Mouse (Mus musculus): Measurements from ENCODE around the gene Unc79.

DNA sequence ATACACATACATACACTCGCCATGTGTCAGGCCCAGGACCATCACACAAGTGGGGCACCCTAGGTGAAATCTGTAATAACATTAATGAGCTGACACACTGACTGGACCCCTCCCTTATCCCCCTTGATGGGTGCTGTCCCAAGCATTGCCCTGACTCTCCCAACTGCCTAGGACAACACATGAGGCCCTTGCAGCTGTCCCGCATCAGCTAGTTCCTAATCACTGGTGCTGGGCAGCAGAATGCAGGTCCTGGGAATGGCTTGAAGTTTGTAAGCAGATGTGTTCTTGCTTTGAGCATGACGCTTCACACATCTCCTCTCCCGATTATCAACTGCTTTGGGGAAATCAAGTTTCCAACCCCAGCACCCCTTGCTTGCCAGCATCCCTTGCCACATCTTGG is 277.5 kb downstream of the Unc79 start:
- TF ChIP-seq CTCF (IDR thresholded peaks at IDR 0.05; ENCODE audit: low read depth) (no peak), EP300 (optimal IDR thresholded peaks at IDR 0.05) (no peak)
